Comparison of ENCODE assay signal across 8 mouse cellular contexts in the genomic region with DNA sequence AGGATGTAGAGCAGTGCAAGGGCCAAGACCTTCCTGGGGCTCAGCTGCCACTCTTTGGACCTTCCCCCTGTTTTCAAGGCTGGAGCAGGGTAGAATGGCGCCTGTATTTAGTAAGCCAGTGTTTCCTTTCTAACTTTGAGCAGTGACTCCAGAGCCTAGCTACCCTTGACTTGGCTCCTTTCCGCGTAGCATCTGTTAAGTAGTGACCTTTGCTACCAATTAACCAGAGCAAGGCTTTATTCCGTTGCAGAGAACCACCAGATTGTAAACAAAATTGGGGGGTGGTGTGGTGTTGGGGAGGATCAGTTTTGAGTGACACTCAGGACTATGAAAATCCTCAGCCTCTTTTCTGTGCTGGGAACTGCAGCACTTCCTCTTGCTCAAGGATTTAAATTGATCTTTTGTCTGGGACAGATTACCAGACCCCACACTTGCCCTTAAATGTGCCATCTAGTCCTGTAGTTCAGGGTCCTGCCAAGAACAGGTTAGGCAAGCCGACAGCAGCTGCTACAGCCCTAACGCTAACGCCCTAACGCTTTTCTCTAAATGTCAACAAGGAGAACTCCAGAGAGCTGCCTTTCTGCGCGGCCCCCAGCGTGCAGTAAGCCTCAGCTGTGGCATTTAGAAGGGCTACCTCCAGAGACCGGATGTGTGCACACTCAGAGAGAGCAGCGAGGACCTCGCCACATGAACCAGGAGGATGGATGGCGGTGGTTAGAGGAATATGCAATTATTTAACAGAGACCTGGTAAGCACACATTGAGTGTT. TPM values are rescaled to one million over a fixed set of nuclear protein-coding genes. Genes with fewer than 3 reads are reported as not detected.
DNase-seq lines count a peak whose midpoint lies in the region; ATAC-seq and TF ChIP-seq lines count a peak whose summit lies in the region.

No protein-coding gene starts in this region.

- H3K4me1 ChIP-seq in midbrain, embryonic 13.5 days (replicated peaks) = peaks cover 8% of the 10 kb centered on the region
- peaks cover 2% of the 10 kb centered on the region; the same call in 1 of the 2 replicates for H3K4me1 ChIP-seq in midbrain, embryonic 15.5 days
- H3K4me1 ChIP-seq in embryonic facial prominence, embryonic 15.5 days = peaks cover 8% of the 10 kb centered on the region
- H3K4me1 ChIP-seq in stomach, postnatal 0 days (replicated peaks; ENCODE audit: control insufficient read depth, insufficient read depth) = peaks cover 6% of the 10 kb centered on the region

- peak; percentile 22 for DNase-seq in liver
- DNase-seq in stomach, postnatal 0 days (ENCODE audit: low spot score) = peak; percentile 70
- no peak for DNase-seq in left cerebral cortex, adult 8-10 months (ENCODE audit: low spot score in 2 of 2)
- DNase-seq in layer of hippocampus, adult 9-11 months = no peak
- DNase-seq in heart, adult 8-10 months (ENCODE audit: low spot score) = no peak

- no peak; the same call in 1 of the 2 replicates for TF ChIP-seq CTCF in stomach, postnatal 0 days (IDR thresholded peaks at IDR 0.05; ENCODE audit: low read depth)

- no peak for ATAC-seq in midbrain, embryonic 13.5 days
- no peak for ATAC-seq in midbrain, embryonic 15.5 days (replicated peaks)
- ATAC-seq in embryonic facial prominence, embryonic 15.5 days (ENCODE audit: insufficient number of reproducible peaks, low FRiP score, low TSS enrichment, low read depth) = no peak
- ATAC-seq in stomach, postnatal 0 days (ENCODE audit: low FRiP score, low TSS enrichment) = peak; percentile 81

- H3K36me3 ChIP-seq in midbrain, embryonic 13.5 days = no peaks in the 10 kb centered on the region
- H3K36me3 ChIP-seq in midbrain, embryonic 15.5 days (replicated peaks) = no peaks in the 10 kb centered on the region
- no peaks in the 10 kb centered on the region for H3K36me3 ChIP-seq in embryonic facial prominence, embryonic 15.5 days
- H3K36me3 ChIP-seq in stomach, postnatal 0 days (ENCODE audit: control insufficient read depth, insufficient read depth, low read length) = no peaks in the 10 kb centered on the region

- TF ChIP-seq EP300 in stomach, postnatal 0 days (optimal IDR thresholded peaks at IDR 0.05) = no peak

- WGBS in midbrain, embryonic 13.5 days = 41% methylated on average over 15 of the region's 15 CpGs
- 38% methylated on average over 15 of the region's 15 CpGs for whole genome bisulfite sequencing in midbrain, embryonic 15.5 days
- 21% methylated on average over 15 of the region's 15 CpGs for WGBS in embryonic facial prominence, embryonic 15.5 days
- WGBS in stomach, postnatal 0 days = 20% methylated on average over 15 of the region's 15 CpGs

- no peak overlapping the region for H3K4me2 ChIP-seq in midbrain, embryonic 13.5 days (replicated peaks)
- no peak overlapping the region for H3K4me2 ChIP-seq in midbrain, embryonic 15.5 days
- no peak overlapping the region for H3K4me2 ChIP-seq in embryonic facial prominence, embryonic 15.5 days (replicated peaks)
- no peak overlapping the region for H3K4me2 ChIP-seq in stomach, postnatal 0 days (replicated peaks; ENCODE audit: low read depth)

- no peak overlapping the region; the same call in 1 of the 2 replicates for H3K27ac ChIP-seq in midbrain, embryonic 13.5 days
- H3K27ac ChIP-seq in midbrain, embryonic 15.5 days = no peak overlapping the region
- 0 out of 2 replicates have a peak overlapping the region, but pooled peaks have one; percentile 7 for H3K27ac ChIP-seq in embryonic facial prominence, embryonic 15.5 days (replicated peaks)
- H3K27ac ChIP-seq in stomach, postnatal 0 days (replicated peaks) = peak overlapping the region; percentile 61

- no peak overlapping the region for H3K4me3 ChIP-seq in midbrain, embryonic 13.5 days (replicated peaks)
- H3K4me3 ChIP-seq in midbrain, embryonic 15.5 days = no peak overlapping the region
- no peak overlapping the region for H3K4me3 ChIP-seq in embryonic facial prominence, embryonic 15.5 days (replicated peaks)
- no peak overlapping the region for H3K4me3 ChIP-seq in stomach, postnatal 0 days (ENCODE audit: low read depth, low read length)

- 0 out of 2 replicates have a peak overlapping the region, but pooled peaks have one; percentile 6 for H3K9ac ChIP-seq in midbrain, embryonic 13.5 days (replicated peaks)
- no peak overlapping the region for H3K9ac ChIP-seq in midbrain, embryonic 15.5 days
- H3K9ac ChIP-seq in embryonic facial prominence, embryonic 15.5 days = no peak overlapping the region
- no peak overlapping the region for H3K9ac ChIP-seq in stomach, postnatal 0 days (ENCODE audit: low read length)

- no peaks in the 10 kb centered on the region for H3K27me3 ChIP-seq in midbrain, embryonic 13.5 days
- no peaks in the 10 kb centered on the region for H3K27me3 ChIP-seq in midbrain, embryonic 15.5 days (replicated peaks)
- H3K27me3 ChIP-seq in embryonic facial prominence, embryonic 15.5 days = no peaks in the 10 kb centered on the region
- H3K27me3 ChIP-seq in stomach, postnatal 0 days (ENCODE audit: control insufficient read depth, insufficient read depth, low read length) = no peaks in the 10 kb centered on the region

- no peaks in the 10 kb centered on the region for H3K9me3 ChIP-seq in midbrain, embryonic 13.5 days
- no peaks in the 10 kb centered on the region for H3K9me3 ChIP-seq in midbrain, embryonic 15.5 days
- no peaks in the 10 kb centered on the region for H3K9me3 ChIP-seq in embryonic facial prominence, embryonic 15.5 days (replicated peaks)
- H3K9me3 ChIP-seq in stomach, postnatal 0 days (ENCODE audit: control insufficient read depth, low read length) = no peaks in the 10 kb centered on the region

RNA-seq across cellular contexts. Expression of a gene that starts 59.9 kb away (rescaled TPM):
- 48.6 and 51.1 TPM in 2 replicates for polyA plus RNA-seq in midbrain, embryonic 13.5 days (2015; fragmentation: Nextera tagmentation; extraction: Ambion mirVana)
- 64.8 and 66.9 TPM in 2 replicates for polyA plus RNA-seq in midbrain, embryonic 15.5 days (2015; fragmentation: Nextera tagmentation; extraction: Ambion mirVana)
- 23.4 and 23.8 TPM in 2 replicates for polyA plus RNA-seq in embryonic facial prominence, embryonic 15.5 days (2015; fragmentation: Nextera tagmentation; extraction: Ambion mirVana)
- 28.6 and 29.5 TPM in 2 replicates for polyA plus RNA-seq in stomach, postnatal 0 days (2015; fragmentation: Nextera tagmentation; extraction: Ambion mirVana)
- 10 to 100 TPM; 53.7 to 67.6 (median 59.3) TPM for total RNA-seq in left cerebral cortex, adult 8-10 months (2022)
- total RNA-seq in heart, adult 8-10 months (2022) = 10 to 100 TPM; 14.3 to 16.8 (median 15.6) TPM

Comparison
In these comparisons a context has a peak if more than half of its experiments do, and no peak if none do; other contexts are left out.
1. H3K27ac ChIP-seq: peak in embryonic facial prominence, embryonic 15.5 days (single experiment) and stomach, postnatal 0 days (single experiment); none in midbrain, embryonic 13.5 days (single experiment) and midbrain, embryonic 15.5 days (single experiment).
2. DNase-seq: peak in liver (single experiment) and stomach, postnatal 0 days (single experiment); none in left cerebral cortex, adult 8-10 months (0 of 2), layer of hippocampus, adult 9-11 months (single experiment) and heart, adult 8-10 months (single experiment).